Mouse (Mus musculus) embryonic facial prominence, embryonic 15.5 days (tissue): ENCODE measurements at regions not wholly inside any gene's neighbourhood (a gene's known extent, or its start where the extent isn't known, plus 50 kb on each side); places are given as distances from the start of the nearest gene placed in this dataset.
A peak's percentile ranks its signal among the peaks of the same experiment; 100 is the strongest.

ENCODE experiments used
- ATAC-seq: fragments of 200-750 bp; cut with Nextera tagmentation; 2 replicates; pipeline ENCODE4 v1.8.0; 2017; ENCODE audit warnings: low read depth, moderate TSS enrichment; ENCODE audit not compliant: insufficient number of reproducible peaks, low FRiP score, low TSS enrichment
- H3K27ac ChIP-seq: fragments of 300-500 bp; sonication (generic); replicated peaks from 2 replicates; pipeline ENCODE4 v1.5.1; 2015; ENCODE audit warnings: mild to moderate bottlenecking, inconsistent platforms
- H3K27me3 ChIP-seq: fragments of 300-500 bp; sonication (generic); 2 replicates; pipeline ENCODE4 v1.6.1; 2015; ENCODE audit warnings: inconsistent platforms
- H3K36me3 ChIP-seq: fragments of 300-500 bp; sonication (generic); 2 replicates; pipeline ENCODE4 v1.6.1; 2015; ENCODE audit warnings: mild to moderate bottlenecking, inconsistent platforms
- H3K4me1 ChIP-seq: fragments of 300-500 bp; sonication (generic); 2 replicates; pipeline ENCODE4 v1.6.1; 2015; ENCODE audit warnings: inconsistent platforms
- H3K4me2 ChIP-seq: fragments of 300-500 bp; sonication (generic); replicated peaks from 2 replicates; pipeline ENCODE4 v1.6.1; 2015; ENCODE audit warnings: mild to moderate bottlenecking, inconsistent platforms
- H3K4me3 ChIP-seq: fragments of 300-500 bp; sonication (generic); replicated peaks from 2 replicates; pipeline ENCODE4 v1.5.1; 2015; ENCODE audit warnings: mild to moderate bottlenecking, inconsistent platforms
- H3K9ac ChIP-seq: fragments of 300-500 bp; sonication (generic); 2 replicates; pipeline ENCODE4 v1.6.1; 2015; ENCODE audit warnings: inconsistent platforms
- H3K9me3 ChIP-seq: fragments of 300-500 bp; sonication (generic); replicated peaks from 2 replicates; pipeline ENCODE4 v1.6.1; 2016; ENCODE audit warnings: inconsistent platforms
- WGBS: fragments of 180-500 bp; shearing (Covaris S2); methylation state at CpG from one replicate; pipeline ENCODE4 v1.1.7; 2015; 5-methylcytosine and 5-hydroxymethylcytosine counted together

DNA sequence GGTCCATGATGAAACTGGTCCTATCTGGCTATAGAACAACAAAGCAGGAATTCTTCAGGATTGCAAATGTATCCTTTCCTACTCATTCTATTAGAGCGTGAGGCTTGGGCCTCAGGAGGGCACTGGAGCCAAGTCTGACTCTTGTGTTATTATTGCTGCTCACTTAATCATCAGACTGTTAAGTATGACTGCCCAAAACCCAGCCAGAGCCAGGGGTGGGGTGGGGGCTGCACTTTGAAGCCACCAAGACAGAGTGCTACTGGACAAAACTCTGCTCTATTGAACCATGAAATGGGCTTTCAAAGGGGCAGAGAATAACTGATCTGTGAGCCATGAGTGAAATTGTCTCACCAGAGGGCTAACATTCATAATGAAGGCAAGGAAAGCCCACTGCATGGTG is 181.7 kb upstream of the Lpp start:
- no peak overlapping the region for H3K9ac ChIP-seq
- H3K9me3 ChIP-seq: no peaks in the 10 kb centered on the region
- 0 out of 2 replicates have a peak, but pooled peaks cover under 1% of the 10 kb centered on the region for H3K4me1 ChIP-seq
- H3K4me2 ChIP-seq: no peak overlapping the region
- no peak for ATAC-seq
- H3K27ac ChIP-seq: no peak overlapping the region
- no peak overlapping the region for H3K4me3 ChIP-seq
- WGBS: 88% methylated on average over 1 of the region's 1 CpGs
- H3K36me3 ChIP-seq: no peaks in the 10 kb centered on the region
- no peaks in the 10 kb centered on the region for H3K27me3 ChIP-seq

GRCm38 (mm10) chr16:24208876-24209275 is 184.4 kb upstream of the Lpp start:
- no peak overlapping the region for H3K4me2 ChIP-seq
- no peaks in the 10 kb centered on the region for H3K27me3 ChIP-seq
- WGBS: 51% methylated on average over 2 of the region's 2 CpGs
- H3K4me3 ChIP-seq: no peak overlapping the region
- H3K9ac ChIP-seq: no peak overlapping the region
- no peak for ATAC-seq
- 0 out of 2 replicates have a peak, but pooled peaks cover 3% of the 10 kb centered on the region for H3K4me1 ChIP-seq
- no peaks in the 10 kb centered on the region for H3K9me3 ChIP-seq
- no peak overlapping the region for H3K27ac ChIP-seq
- H3K36me3 ChIP-seq: no peaks in the 10 kb centered on the region

DNA sequence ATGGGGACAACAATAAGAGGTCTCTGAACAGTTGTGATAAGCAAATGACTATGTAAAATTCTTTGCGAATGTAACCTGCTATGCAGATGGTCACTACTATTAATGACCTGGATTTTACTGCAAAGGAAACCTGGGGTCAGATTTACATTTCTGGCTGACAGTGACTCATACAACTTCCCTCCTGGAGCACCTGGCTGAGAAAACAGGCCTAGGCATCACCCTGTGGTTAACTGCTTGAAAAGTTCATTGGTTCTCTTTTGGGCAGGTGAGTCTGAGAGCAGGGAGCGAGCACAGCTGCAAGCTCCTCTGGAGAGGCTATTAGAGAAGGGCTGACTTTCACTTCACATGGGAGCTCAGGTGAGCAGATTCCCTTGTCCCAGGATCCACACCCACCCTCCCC is 185.2 kb upstream of the Lpp start:
- Histone ChIP-seq H3K9me3 (no peaks in the 10 kb centered on the region), H3K36me3 (no peaks in the 10 kb centered on the region), H3K4me3 (no peak overlapping the region), H3K9ac (no peak overlapping the region), H3K27me3 (no peaks in the 10 kb centered on the region), H3K4me2 (no peak overlapping the region), H3K4me1 (0 out of 2 replicates have a peak, but pooled peaks cover 3% of the 10 kb centered on the region), H3K27ac (no peak overlapping the region)
- no peak for ATAC-seq
- WGBS: 88% methylated on average over 2 of the region's 2 CpGs

DNA sequence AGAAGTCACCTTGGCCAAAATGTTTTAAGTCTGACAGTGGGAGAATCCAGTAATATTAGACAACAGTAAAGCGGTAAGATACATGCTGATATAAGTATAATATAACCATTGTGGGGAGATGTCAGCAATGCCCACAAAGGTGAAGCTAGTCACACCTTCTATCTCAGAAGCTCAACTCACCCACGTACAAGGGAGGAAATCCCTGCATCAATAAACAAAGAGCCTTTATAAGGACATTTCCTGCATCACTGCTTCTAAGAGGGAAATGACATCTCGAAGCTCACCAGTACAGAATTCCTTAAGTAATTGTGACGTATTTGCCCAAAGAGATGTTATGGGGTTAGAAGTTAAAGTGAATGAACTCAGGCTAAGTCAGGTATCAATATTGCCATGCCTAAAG is 186.3 kb upstream of the Lpp start:
- no peak for ATAC-seq
- WGBS: 51% methylated on average over 4 of the region's 4 CpGs
- no peak overlapping the region for H3K9ac ChIP-seq

DNA sequence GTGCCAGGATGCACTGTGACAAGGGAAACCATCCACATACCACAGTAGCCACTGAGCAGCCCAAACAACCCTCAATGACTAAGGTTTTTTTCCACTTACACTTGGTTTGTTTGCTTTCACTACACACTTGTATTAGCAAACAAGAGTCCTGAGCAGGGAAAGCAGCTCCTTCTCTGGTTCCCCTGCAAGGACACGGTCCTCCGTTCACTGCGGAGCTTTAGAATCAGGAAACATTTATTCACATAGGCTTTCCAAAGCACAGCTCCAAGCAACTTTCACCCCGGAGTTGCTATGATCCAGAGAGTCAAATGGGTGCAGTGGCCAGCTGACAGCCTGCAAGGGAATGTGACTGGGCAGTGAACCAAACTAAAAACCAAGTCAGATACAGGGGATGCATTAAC is 186.8 kb upstream of the Lpp start:
- Histone ChIP-seq H3K4me2 (no peak overlapping the region), H3K27ac (no peak overlapping the region), H3K4me3 (no peak overlapping the region), H3K9ac (no peak overlapping the region), H3K4me1 (0 out of 2 replicates have a peak, but pooled peaks cover 3% of the 10 kb centered on the region), H3K27me3 (no peaks in the 10 kb centered on the region), H3K36me3 (no peaks in the 10 kb centered on the region), H3K9me3 (no peaks in the 10 kb centered on the region)
- 63% methylated on average over 4 of the region's 4 CpGs for WGBS
- ATAC-seq: no peak

More for the DNA sequence above, 186.3 kb upstream of the Lpp start:
- Histone ChIP-seq H3K4me3 (no peak overlapping the region), H3K36me3 (no peaks in the 10 kb centered on the region), H3K27ac (no peak overlapping the region), H3K9me3 (no peaks in the 10 kb centered on the region), H3K4me1 (0 out of 2 replicates have a peak, but pooled peaks cover 3% of the 10 kb centered on the region), H3K4me2 (no peak overlapping the region), H3K27me3 (no peaks in the 10 kb centered on the region)

DNA sequence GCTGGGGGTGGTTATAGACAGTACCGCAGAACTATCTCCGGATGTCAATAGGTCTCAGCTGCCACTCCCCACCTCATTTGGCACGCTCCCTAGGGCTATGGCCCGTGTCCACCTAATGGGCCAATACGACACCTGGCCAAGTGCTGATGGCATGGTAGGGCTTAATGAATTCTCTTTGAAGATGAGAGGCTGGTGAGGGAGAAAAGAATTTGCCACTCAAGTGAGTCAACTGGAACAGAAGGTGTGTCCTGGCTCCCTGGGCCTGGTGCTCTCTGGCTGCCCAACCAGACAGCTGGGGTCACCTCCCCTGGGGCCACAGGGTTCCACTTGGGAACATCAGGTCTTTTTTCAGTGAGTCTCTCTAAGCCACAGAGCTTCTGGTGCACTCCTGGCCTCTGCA is 187.7 kb upstream of the Lpp start:
- WGBS: 36% methylated on average over 5 of the region's 5 CpGs
- Histone ChIP-seq H3K4me1 (0 out of 2 replicates have a peak, but pooled peaks cover 3% of the 10 kb centered on the region), H3K27ac (no peak overlapping the region), H3K36me3 (no peaks in the 10 kb centered on the region), H3K9me3 (no peaks in the 10 kb centered on the region), H3K4me2 (no peak overlapping the region), H3K9ac (no peak overlapping the region), H3K27me3 (no peaks in the 10 kb centered on the region), H3K4me3 (no peak overlapping the region)
- 0 out of 2 replicates have a peak, but pooled peaks have one; percentile 24 for ATAC-seq

- no peak for ATAC-seq
- no peak overlapping the region for H3K4me3 ChIP-seq
- no peaks in the 10 kb centered on the region for H3K36me3 ChIP-seq
- H3K4me2 ChIP-seq: no peak overlapping the region
- WGBS: 91% methylated on average over 4 of the region's 4 CpGs
- 0 out of 2 replicates have a peak, but pooled peaks cover 3% of the 10 kb centered on the region for H3K4me1 ChIP-seq
- no peak overlapping the region for H3K27ac ChIP-seq
- H3K27me3 ChIP-seq: no peaks in the 10 kb centered on the region
- no peaks in the 10 kb centered on the region for H3K9me3 ChIP-seq
- H3K9ac ChIP-seq: no peak overlapping the region
Observed at GRCm38 (mm10) chr16:24204064-24204730, 189.1 kb upstream of the Lpp start.

GRCm38 (mm10) chr16:24202653-24203052 is 190.7 kb upstream of the Lpp start:
- Histone ChIP-seq H3K27me3 (no peaks in the 10 kb centered on the region), H3K9me3 (no peaks in the 10 kb centered on the region), H3K4me1 (0 out of 2 replicates have a peak, but pooled peaks cover 3% of the 10 kb centered on the region), H3K4me3 (no peak overlapping the region), H3K9ac (no peak overlapping the region), H3K27ac (no peak overlapping the region), H3K36me3 (no peaks in the 10 kb centered on the region), H3K4me2 (no peak overlapping the region)
- no peak for ATAC-seq
- 80% methylated on average over 5 of the region's 5 CpGs for WGBS

- Histone ChIP-seq H3K27me3 (no peaks in the 10 kb centered on the region), H3K4me3 (no peak overlapping the region), H3K4me2 (no peak overlapping the region), H3K27ac (no peak overlapping the region), H3K9me3 (no peaks in the 10 kb centered on the region), H3K9ac (no peak overlapping the region), H3K36me3 (no peaks in the 10 kb centered on the region), H3K4me1 (0 out of 2 replicates have a peak, but pooled peaks cover 1% of the 10 kb centered on the region)
- ATAC-seq: no peak
- WGBS: 75% methylated on average over 7 of the region's 7 CpGs
Observed at GRCm38 (mm10) chr16:24201455-24201854, 191.9 kb upstream of the Lpp start.

- H3K27me3 ChIP-seq: no peaks in the 10 kb centered on the region
- no peak for ATAC-seq
- no peaks in the 10 kb centered on the region for H3K4me1 ChIP-seq
- no peaks in the 10 kb centered on the region for H3K9me3 ChIP-seq
- H3K36me3 ChIP-seq: no peaks in the 10 kb centered on the region
- H3K4me3 ChIP-seq: no peak overlapping the region
- H3K9ac ChIP-seq: no peak overlapping the region
- H3K27ac ChIP-seq: no peak overlapping the region
- 83% methylated on average over 5 of the region's 5 CpGs for WGBS
- H3K4me2 ChIP-seq: no peak overlapping the region
Observed at GRCm38 (mm10) chr16:24200200-24200599, 193.1 kb upstream of the Lpp start.

DNA sequence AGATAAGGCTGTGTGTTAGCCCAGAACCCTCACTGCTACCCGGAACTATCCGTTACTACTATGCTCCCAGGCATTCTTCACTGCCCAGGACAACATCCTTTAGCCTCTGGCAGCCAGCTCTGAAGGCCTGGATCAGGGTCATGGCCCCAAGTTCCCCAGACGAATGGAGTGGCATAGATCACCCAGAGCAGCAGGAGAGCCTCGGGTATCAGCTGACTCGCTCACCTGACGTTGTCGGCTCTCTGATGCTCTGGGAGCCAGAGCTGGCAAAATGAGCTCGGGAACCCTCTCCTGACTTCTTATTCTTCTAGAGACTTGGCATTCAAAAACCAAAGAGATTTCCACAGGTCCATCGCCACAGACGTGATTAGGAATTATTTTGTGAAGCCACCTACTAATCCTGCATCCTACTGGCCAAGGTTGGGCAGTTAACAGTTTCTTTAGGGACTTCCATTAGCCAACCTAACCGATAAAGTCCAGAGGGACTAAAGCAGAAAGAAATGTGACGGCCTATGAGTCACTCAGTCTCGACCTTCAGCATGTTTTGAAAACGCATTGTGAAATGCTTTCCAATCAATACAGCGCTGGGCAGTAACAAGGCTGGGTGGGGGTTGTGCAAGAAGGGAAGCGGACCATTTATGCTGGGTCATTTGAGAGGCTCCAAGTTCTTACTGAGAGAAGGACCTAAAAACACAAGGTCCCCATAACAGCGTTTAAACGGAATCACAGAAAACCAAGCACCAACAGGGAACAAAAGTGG is 193.7 kb upstream of the Lpp start:
- Histone ChIP-seq H3K4me1 (no peaks in the 10 kb centered on the region), H3K4me3 (no peak overlapping the region), H3K9me3 (no peaks in the 10 kb centered on the region), H3K27ac (no peak overlapping the region), H3K4me2 (no peak overlapping the region), H3K36me3 (no peaks in the 10 kb centered on the region), H3K27me3 (no peaks in the 10 kb centered on the region), H3K9ac (no peak overlapping the region)
- WGBS: 81% methylated on average over 18 of the region's 18 CpGs
- no peak for ATAC-seq
